Mouse (Mus musculus): Measurements from ENCODE around the gene Eif1ax. TPM values are rescaled to one million over a fixed set of nuclear protein-coding genes. Genes with fewer than 3 reads are reported as not detected.
A peak's percentile ranks its signal among the peaks of the same experiment; 100 is the strongest.
"Not testable (repeated sequence)": the region's sequence is repeated elsewhere in the genome, so short reads cannot be mapped to it uniquely, and the experiment has no call there.

Gene Eif1ax
- 143 and 162 TPM in 2 replicates for polyA plus RNA-seq (2016; fragmentation: Nextera tagmentation; extraction: Ambion mirVana)

- no peaks in the 10 kb centered on the region for H3K9me3 ChIP-seq (replicated peaks)
Observed at GRCm38 (mm10) chrX:159371831-159372752, at the start of gene Eif1ax. Eif1ax (plus strand) TSS chrX:159372178.

DNA sequence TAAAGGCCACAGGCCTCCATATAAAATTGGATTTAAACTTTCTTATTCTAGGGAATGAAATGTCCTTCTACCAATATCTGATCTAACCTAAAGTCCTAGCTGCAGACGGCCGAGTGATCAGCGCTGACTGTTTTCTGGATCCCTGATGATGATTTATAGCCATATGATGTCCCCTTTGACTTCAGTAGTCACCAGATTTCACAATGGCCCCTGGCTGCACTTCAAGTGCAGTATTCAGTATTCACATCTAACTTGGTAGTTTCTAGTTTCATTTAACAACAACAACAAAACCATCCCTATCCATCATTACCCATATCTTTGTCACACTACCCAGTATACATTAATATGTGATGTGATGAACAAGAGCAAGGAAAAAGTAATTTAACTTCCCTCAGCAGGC lies 7.5 kb upstream of the Eif1ax start:
- no peak for DNase-seq (ENCODE audit: low spot score)
- Histone ChIP-seq H3K27me3 (ENCODE audit: low read depth, poor library complexity, severe bottlenecking) (peaks cover 41% of the 10 kb centered on the region), H3K27ac (no peak overlapping the region), H3K4me1 (no peaks in the 10 kb centered on the region), H3K4me3 (no peak overlapping the region), H3K36me3 (peaks cover 22% of the 10 kb centered on the region), H3K9me3 (replicated peaks) (no peaks in the 10 kb centered on the region)
- 94% methylated on average over 3 of the region's 3 CpGs for WGBS

More at GRCm38 (mm10) chrX:159371831-159372752, at the start of gene Eif1ax:
- H3K4me3 ChIP-seq, result peak within 1 kb of the TSS; percentile 69
- DNase-seq (ENCODE audit: low spot score), result peak; percentile 76
- H3K27ac ChIP-seq, result peak within 1 kb of the TSS; percentile 91
- 16% methylated on average over 50 of the region's 76 CpGs for WGBS
- no peaks in the 10 kb centered on the region for H3K4me1 ChIP-seq
- H3K36me3 ChIP-seq, result peaks cover 20% of the 10 kb centered on the region
- peaks cover 34% of the 10 kb centered on the region for H3K27me3 ChIP-seq (ENCODE audit: low read depth, poor library complexity, severe bottlenecking)

DNA sequence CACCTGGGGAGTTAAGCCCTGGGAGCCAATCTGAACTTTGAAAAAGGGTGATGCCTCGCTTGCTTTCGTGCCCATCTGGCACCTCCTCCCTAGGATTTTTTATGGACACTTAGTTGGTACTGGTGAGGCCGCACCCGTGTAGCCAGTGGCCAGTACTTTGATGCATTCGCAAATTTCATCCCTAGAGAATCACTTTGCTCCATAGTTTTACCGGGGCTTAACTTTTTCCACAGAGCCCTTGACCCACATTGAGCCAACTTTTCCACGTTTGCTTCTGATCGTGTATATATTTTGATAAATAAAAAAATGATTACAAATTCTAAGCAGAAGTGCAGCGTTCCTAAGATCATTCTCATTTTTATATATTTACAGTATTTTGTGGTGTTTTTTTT lies 771 bp downstream of the Eif1ax start:
- Histone ChIP-seq H3K4me1 (no peaks in the 10 kb centered on the region), H3K36me3 (peaks cover 26% of the 10 kb centered on the region), H3K4me3 (peak overlapping the region; percentile 69), H3K9me3 (replicated peaks) (no peaks in the 10 kb centered on the region), H3K27ac (peak overlapping the region; percentile 91), H3K27me3 (ENCODE audit: low read depth, poor library complexity, severe bottlenecking) (peaks cover 34% of the 10 kb centered on the region)
- DNase-seq (ENCODE audit: low spot score), result no peak
- WGBS, result 16% methylated on average over 9 of the region's 9 CpGs

- no peak for DNase-seq (ENCODE audit: low spot score)
- peaks cover 58% of the 10 kb centered on the region for H3K36me3 ChIP-seq
- peaks cover 24% of the 10 kb centered on the region; the same call in 1 of the 2 replicates for H3K27me3 ChIP-seq (ENCODE audit: low read depth, poor library complexity, severe bottlenecking)
- H3K4me3 ChIP-seq, result no peak overlapping the region
- WGBS, result 93% methylated on average over 9 of the region's 9 CpGs
- no peaks in the 10 kb centered on the region for H3K9me3 ChIP-seq (replicated peaks)
- no peaks in the 10 kb centered on the region for H3K4me1 ChIP-seq
- H3K27ac ChIP-seq, result no peak overlapping the region
Observed at GRCm38 (mm10) chrX:159387105-159387504, 15.1 kb downstream of the Eif1ax start.

DNA sequence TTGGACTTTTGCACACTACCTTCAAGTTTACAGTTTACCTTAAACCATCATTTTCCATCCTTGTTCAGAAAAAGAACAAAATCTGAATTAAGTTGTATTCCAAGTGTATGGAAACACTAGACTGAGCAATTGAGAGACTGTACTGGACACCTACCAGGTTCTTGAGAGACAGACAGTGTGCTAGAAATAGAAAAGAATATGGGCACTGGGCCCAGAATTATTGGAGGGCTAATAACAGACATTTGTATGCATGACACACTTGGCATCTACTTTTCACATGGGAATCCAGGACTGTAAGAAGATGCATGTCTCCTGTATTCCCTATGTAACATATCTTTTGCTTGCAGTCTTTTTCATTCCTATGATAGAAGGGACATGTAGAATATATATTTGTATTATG lies 17.0 kb downstream of the Eif1ax start:
- Histone ChIP-seq H3K4me1 (no peaks in the 10 kb centered on the region), H3K27me3 (ENCODE audit: low read depth, poor library complexity, severe bottlenecking) (peaks cover 21% of the 10 kb centered on the region; the same call in 1 of the 2 replicates), H3K4me3 (no peak overlapping the region), H3K36me3 (peaks cover 44% of the 10 kb centered on the region), H3K9me3 (replicated peaks) (no peaks in the 10 kb centered on the region), H3K27ac (no peak overlapping the region)
- DNase-seq (ENCODE audit: low spot score), result no peak

DNA sequence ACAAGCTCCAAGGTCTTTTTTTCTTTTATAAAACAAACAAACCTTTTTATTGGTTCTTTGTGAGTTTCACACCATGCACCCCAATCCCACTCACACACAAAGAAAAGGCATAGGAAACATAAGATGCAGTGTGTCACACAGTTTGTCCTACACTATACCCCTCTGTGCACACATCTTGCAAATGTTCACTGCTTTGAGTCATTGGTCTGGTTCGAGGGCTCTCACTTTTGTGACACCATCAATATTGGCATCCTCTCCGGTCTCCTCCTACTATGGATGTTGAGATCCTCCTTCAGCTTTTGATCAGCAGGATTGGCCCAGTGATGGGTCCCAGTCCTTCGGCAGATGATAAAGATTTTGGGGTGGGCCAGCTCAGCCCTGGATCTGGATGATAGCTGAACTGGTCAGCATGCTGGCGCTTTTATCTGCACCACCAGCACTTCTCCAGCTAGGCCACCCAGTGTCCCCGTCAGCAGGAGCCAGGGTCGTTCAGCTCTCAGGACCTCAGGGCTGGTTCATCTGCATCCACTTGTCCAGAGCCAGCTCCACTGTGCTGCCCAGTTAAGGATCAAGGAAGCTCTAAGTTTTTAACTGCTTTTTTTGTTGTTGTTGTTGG lies 18.5 kb downstream of the Eif1ax start:
- Histone ChIP-seq H3K4me1 (no peaks in the 10 kb centered on the region), H3K9me3 (replicated peaks) (no peaks in the 10 kb centered on the region), H3K4me3 (no peak overlapping the region), H3K27ac (no peak overlapping the region), H3K36me3 (peaks cover 30% of the 10 kb centered on the region), H3K27me3 (ENCODE audit: low read depth, poor library complexity, severe bottlenecking) (peaks cover 21% of the 10 kb centered on the region; the same call in 1 of the 2 replicates)
- 78% methylated on average over 6 of the region's 6 CpGs for WGBS
- no peak for DNase-seq (ENCODE audit: low spot score)

GRCm38 (mm10) chrX:159391239-159391638 lies 19.3 kb downstream of the Eif1ax start:
- Histone ChIP-seq H3K27ac (no peak overlapping the region), H3K36me3 (peaks cover 23% of the 10 kb centered on the region), H3K4me3 (no peak overlapping the region), H3K27me3 (ENCODE audit: low read depth, poor library complexity, severe bottlenecking) (peaks cover 21% of the 10 kb centered on the region; the same call in 1 of the 2 replicates), H3K9me3 (replicated peaks) (no peaks in the 10 kb centered on the region), H3K4me1 (no peaks in the 10 kb centered on the region)
- WGBS, result 72% methylated on average over 3 of the region's 3 CpGs
- no peak for DNase-seq (ENCODE audit: low spot score)

GRCm38 (mm10) chrX:159409253-159409652 lies 37.3 kb downstream of the Eif1ax start:
- no peaks in the 10 kb centered on the region for H3K9me3 ChIP-seq (replicated peaks)
- no peak overlapping the region for H3K4me3 ChIP-seq
- peaks cover 17% of the 10 kb centered on the region for H3K27me3 ChIP-seq (ENCODE audit: low read depth, poor library complexity, severe bottlenecking)
- no peak overlapping the region for H3K27ac ChIP-seq
- DNase-seq (ENCODE audit: low spot score), result no peak
- H3K36me3 ChIP-seq, result no peaks in the 10 kb centered on the region
- WGBS, result 26% methylated on average over 4 of the region's 4 CpGs
- no peaks in the 10 kb centered on the region for H3K4me1 ChIP-seq

GRCm38 (mm10) chrX:159414130-159414828 lies 42.3 kb downstream of the Eif1ax start, which contains the start of gene Map7d2:
Map7d2 (plus strand) TSS chrX:159414572.
- Histone ChIP-seq H3K27me3 (ENCODE audit: low read depth, poor library complexity, severe bottlenecking) (peaks cover 65% of the 10 kb centered on the region), H3K27ac (peak within 1 kb of the TSS; percentile 50; the same call in 1 of the 2 replicates), H3K4me3 (peak within 1 kb of the TSS; percentile 64), H3K36me3 (no peaks in the 10 kb centered on the region), H3K4me1 (peaks cover 6% of the 10 kb centered on the region; the same call in 1 of the 2 replicates), H3K9me3 (replicated peaks) (no peaks in the 10 kb centered on the region)
- DNase-seq (ENCODE audit: low spot score), result no peak
- 30% methylated on average over 77 of the region's 83 CpGs for WGBS

DNA sequence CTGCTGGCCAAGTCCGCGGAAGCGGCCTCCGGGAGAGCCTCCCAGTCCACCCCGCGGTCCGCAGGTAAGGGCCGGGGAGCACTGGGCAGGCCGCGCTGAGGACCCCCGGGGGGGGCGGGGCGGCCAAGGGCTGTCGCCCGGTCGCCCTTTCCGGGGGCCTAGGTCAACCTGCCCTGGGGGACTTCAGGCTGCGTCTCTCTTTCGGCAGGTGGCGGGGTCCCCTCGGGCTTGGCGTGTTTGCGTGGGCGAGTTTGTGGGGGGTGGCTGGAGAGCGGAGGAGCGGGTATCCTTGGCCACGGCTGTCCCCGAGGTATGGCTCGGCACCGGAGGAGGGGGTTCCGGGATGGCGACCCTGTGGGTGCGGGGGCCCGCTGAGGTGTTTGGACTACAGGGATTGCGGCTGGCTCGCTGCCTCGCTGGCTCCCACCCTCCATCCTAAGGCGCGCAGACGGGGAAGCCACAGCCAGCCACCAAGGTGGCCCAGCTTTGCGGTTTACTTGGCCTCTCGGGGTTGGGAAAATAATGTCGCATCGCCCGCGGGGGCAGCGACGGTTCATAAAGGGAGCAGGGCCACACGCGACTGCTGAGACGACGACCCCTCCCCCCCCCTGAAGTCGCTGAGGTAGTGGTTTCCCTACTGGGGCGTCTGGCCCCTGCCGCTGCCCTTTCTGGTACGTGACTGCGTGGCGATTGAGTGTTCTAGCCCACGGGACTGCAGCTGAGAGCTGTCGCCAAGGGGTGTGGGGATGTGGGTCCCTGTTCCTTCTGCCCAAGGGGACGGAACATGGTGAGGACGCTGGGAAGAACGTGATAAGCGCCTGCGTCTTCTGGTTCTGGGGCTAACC lies 43.1 kb downstream of the Eif1ax start:
- H3K27me3 ChIP-seq (ENCODE audit: low read depth, poor library complexity, severe bottlenecking), result peaks cover 70% of the 10 kb centered on the region
- 10% methylated on average over 63 of the region's 65 CpGs for WGBS
- no peaks in the 10 kb centered on the region for H3K36me3 ChIP-seq
- H3K4me1 ChIP-seq, result peaks cover 6% of the 10 kb centered on the region; the same call in 1 of the 2 replicates
- H3K27ac ChIP-seq, result peak overlapping the region; percentile 50; the same call in 1 of the 2 replicates
- peak; percentile 47 for DNase-seq (ENCODE audit: low spot score)
- H3K4me3 ChIP-seq, result peak overlapping the region; percentile 64
- H3K9me3 ChIP-seq (replicated peaks), result no peaks in the 10 kb centered on the region

- not testable (repeated sequence) for DNase-seq (ENCODE audit: low spot score); H3K36me3 ChIP-seq; H3K27ac ChIP-seq; H3K9me3 ChIP-seq (replicated peaks); H3K4me1 ChIP-seq; H3K4me3 ChIP-seq
- peaks cover 20% of the 10 kb centered on the region for H3K27me3 ChIP-seq (ENCODE audit: low read depth, poor library complexity, severe bottlenecking)
- 90% methylated on average over 3 of the region's 3 CpGs for WGBS
Observed at GRCm38 (mm10) chrX:159430507-159430906, 58.5 kb downstream of the Eif1ax start.
